Mouse (Mus musculus) ES-Bruce4 (cell line): ENCODE results near the gene Mc3r. TPM values are rescaled to one million over a fixed set of nuclear protein-coding genes. Genes with fewer than 3 reads are reported as not detected.

ENCODE experiments used
- H3K27ac ChIP-seq: 2 replicates; pipeline ENCODE4 v1.5.1; 2012; ENCODE audit warnings: low read length, inconsistent platforms; ENCODE audit not compliant: insufficient read depth
- H3K27me3 ChIP-seq: 2 replicates; pipeline ENCODE4 v1.6.1; 2012; ENCODE audit warnings: mild to moderate bottlenecking, low read length, inconsistent platforms; ENCODE audit not compliant: control insufficient read depth, poor library complexity, insufficient read depth, severe bottlenecking
- H3K36me3 ChIP-seq: 2 replicates; pipeline ENCODE4 v1.6.1; 2012; ENCODE audit warnings: inconsistent platforms, mild to moderate bottlenecking, low read length, moderate library complexity; ENCODE audit not compliant: control insufficient read depth, poor library complexity, insufficient read depth, severe bottlenecking
- H3K4me1 ChIP-seq: one replicate; pipeline ENCODE4 v1.8.1; 2011; ENCODE audit warnings: low read length; ENCODE audit not compliant: control insufficient read depth, insufficient read depth
- H3K4me3 ChIP-seq: 2 replicates; pipeline ENCODE4 v1.5.1; 2011; ENCODE audit warnings: low read depth, mild to moderate bottlenecking, low read length
- H3K9ac ChIP-seq: 2 replicates; pipeline ENCODE4 v1.6.1; 2012; ENCODE audit warnings: low read depth, mild to moderate bottlenecking, inconsistent platforms; ENCODE audit not compliant: poor library complexity, severe bottlenecking
- H3K9me3 ChIP-seq: replicated peaks from 2 replicates; pipeline ENCODE4 v1.6.1; 2012; ENCODE audit warnings: mild to moderate bottlenecking, low read length, inconsistent platforms; ENCODE audit not compliant: control insufficient read depth, poor library complexity, insufficient read depth, severe bottlenecking
- CTCF ChIP-seq: IDR thresholded peaks from one replicate; pipeline ENCODE4 v1.8.1; 2011; ENCODE audit warnings: low read depth, low read length
- EP300 ChIP-seq: IDR thresholded peaks from 2 replicates; pipeline ENCODE4 v1.6.1; 2011; ENCODE audit warnings: low read depth, low read length; ENCODE audit not compliant: insufficient read depth
- POLR2A ChIP-seq: IDR thresholded peaks from one replicate; pipeline ENCODE4 v1.8.1; 2011; ENCODE audit warnings: low read length; ENCODE audit not compliant: insufficient read depth
- polyA plus RNA-seq: library from polyadenylated mRNA; stranded (reverse); fragments of >200 nt; gene quantifications from 2 replicates; pipeline ENCODE4 v1.2.4, GENCODE M21; 2011; ENCODE audit warnings: low read depth; ENCODE audit not compliant: missing spikeins, insufficient read depth, insufficient read length

Mc3r gene
- polyA plus RNA-seq, 1 experiment, result not detected

DNA sequence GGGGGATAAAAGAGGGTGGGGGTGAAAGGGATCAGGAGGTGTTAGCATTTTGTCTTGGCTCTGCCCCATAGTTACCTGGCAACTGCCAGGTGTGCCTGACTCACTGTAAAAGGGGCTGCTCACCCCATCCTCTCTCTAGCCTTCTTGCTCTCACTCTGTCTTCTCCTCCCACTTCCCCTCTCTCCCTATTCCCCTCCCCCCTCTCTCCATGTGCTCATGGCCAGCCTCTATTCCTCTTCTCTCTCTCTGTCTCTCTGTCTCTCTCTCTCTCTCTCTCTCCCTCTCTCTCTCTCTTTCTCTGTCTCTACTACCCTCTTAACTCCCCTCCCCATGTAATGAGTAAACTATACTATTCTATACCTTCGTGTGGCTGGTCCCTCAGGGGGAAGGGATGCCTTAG, 41.3 kb downstream of the Mc3r start:
- no peaks in the 10 kb centered on the region for H3K9me3 ChIP-seq
- H3K9ac ChIP-seq, result no peak overlapping the region
- no peaks in the 10 kb centered on the region for H3K36me3 ChIP-seq
- no peaks in the 10 kb centered on the region for H3K27me3 ChIP-seq
- H3K4me3 ChIP-seq, result no peak overlapping the region
- H3K4me1 ChIP-seq, result peaks cover 10% of the 10 kb centered on the region
- TF ChIP-seq CTCF, result no peak
- no peak for TF ChIP-seq POLR2A
- TF ChIP-seq EP300, result no peak
- no peak overlapping the region for H3K27ac ChIP-seq

DNA sequence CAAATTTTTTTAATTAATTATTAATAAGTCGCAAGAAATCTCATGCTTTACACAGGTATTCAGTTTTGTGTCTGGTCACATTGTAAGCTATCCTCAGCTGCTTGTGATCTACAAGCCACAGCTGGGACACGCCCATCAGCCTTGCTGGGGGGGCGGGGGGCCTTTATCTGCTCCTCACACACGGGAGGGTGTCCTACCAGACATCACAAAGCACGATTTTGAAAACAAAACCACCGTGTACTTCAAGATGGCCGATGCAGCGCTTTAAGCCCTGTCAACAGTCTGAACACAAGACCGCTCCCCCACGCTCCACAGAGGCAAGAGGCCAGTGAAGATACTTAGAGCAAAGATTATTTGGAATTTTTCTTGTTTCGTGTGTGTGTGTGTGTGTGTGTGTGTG, 42.2 kb downstream of the Mc3r start:
- Histone ChIP-seq H3K9me3 (no peaks in the 10 kb centered on the region), H3K27me3 (no peaks in the 10 kb centered on the region), H3K27ac (no peak overlapping the region), H3K36me3 (no peaks in the 10 kb centered on the region), H3K4me1 (peaks cover 10% of the 10 kb centered on the region), H3K4me3 (no peak overlapping the region), H3K9ac (no peak overlapping the region)
- TF ChIP-seq CTCF (no peak), EP300 (no peak), POLR2A (no peak)

DNA sequence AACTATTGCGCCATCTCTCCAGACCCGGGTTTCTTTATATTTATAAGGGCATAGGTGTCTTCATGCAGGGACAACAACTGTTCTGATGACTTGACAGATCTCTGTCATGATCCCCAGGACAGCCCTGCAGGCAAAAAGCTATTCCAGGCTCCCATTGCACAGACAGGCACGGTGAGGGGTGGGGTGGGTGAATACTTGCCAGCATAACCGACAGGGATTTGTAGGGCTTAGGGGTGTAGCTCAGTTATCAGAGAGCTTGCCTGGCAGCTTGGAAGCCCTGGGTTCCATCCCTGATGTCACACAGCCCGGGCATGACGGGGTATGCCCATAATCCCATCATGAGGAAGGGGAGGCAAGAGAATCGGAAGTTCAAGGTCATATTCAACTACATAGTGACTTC, 42.7 kb downstream of the Mc3r start:
- Histone ChIP-seq H3K27me3 (no peaks in the 10 kb centered on the region), H3K27ac (no peak overlapping the region), H3K9me3 (no peaks in the 10 kb centered on the region), H3K4me1 (peaks cover 10% of the 10 kb centered on the region), H3K36me3 (no peaks in the 10 kb centered on the region), H3K9ac (no peak overlapping the region), H3K4me3 (no peak overlapping the region)
- TF ChIP-seq EP300 (no peak), CTCF (no peak), POLR2A (no peak)

DNA sequence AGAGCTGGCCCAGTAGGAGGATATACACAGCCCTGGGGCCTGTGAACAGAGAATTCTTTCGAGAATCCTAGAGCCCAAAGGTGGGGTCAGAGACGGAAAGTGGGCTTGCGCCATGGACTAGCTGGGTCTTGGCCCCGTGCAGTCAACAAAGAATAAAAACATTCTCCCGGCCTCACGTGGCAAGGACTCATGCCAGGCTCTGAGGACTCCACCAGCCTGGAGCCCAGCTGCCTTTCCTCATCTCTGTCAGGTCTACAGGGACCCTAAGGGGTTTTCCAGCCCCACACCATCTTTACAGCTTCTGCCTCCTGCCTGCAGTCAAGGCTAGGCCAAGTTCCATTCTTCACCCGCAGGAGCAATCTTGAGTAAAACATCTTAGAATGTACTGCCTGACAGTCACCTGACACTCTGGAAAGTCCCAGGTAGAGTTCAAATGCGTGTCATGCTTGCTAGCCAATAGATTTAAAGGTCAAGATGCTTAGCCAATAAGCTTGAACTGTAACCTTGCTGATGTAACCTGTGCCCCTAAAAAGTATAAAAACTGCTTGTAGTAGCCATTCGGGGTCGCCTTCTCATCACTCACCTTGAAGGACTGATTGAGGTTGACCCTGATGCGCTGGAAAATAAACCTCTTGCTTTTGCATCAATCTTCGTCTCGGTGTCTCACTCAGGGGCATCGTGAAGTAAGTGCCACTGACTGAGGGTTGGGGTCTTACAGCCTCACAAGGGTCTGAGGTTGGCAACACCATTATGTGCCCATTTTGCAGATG, 43.6 kb downstream of the Mc3r start:
- H3K27ac ChIP-seq, result no peak overlapping the region
- no peaks in the 10 kb centered on the region for H3K27me3 ChIP-seq
- no peaks in the 10 kb centered on the region for H3K36me3 ChIP-seq
- TF ChIP-seq CTCF (no peak), POLR2A (no peak), EP300 (no peak)
- peaks cover 10% of the 10 kb centered on the region for H3K4me1 ChIP-seq
- peak overlapping the region; percentile 64 for H3K4me3 ChIP-seq
- H3K9ac ChIP-seq, result no peak overlapping the region
- H3K9me3 ChIP-seq, result no peaks in the 10 kb centered on the region

DNA sequence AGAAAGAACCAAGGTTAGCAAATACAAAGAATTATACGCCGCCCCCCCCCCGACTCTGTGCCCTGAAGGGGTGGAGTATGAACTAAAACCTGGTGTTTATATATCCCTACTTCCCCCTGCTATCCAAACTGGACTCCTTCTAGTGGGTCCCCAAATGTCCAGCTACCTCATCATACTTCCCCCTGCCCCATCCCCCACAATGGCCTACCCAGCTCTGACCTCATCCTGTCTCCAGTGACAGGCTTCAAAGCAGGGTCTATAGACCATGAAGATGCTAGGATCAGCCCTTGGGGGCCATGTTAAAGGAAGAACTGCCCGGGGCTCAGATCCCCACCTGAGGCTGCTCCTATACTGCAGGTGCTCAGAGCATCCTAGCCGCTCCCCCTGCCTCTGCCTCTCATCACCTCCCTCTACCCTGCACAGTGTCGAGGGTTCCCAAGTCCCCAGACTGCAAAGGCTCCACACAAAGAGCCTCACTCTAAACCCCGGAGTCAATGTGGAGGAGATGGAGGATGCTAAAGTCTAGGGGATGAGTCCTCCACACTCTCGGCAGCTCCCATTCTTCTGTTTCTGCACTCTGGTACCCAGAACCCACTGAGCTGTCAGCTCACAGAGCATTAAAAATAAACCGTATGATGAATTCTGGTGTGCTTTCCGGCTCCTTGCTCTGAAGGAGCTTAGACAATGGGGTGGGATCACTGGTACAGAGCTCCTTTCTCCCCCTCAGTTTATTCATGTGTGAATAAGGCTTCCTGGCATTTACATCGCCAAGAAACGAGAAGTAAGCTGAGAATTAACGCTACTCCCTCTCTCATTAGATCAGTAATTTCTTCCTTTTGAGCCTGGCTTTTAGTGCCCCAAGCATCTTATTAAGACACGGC, 44.5 kb downstream of the Mc3r start:
- Histone ChIP-seq H3K4me3 (peak overlapping the region; percentile 64), H3K27ac (no peak overlapping the region), H3K4me1 (peaks cover 10% of the 10 kb centered on the region), H3K36me3 (no peaks in the 10 kb centered on the region), H3K9me3 (no peaks in the 10 kb centered on the region), H3K27me3 (no peaks in the 10 kb centered on the region), H3K9ac (no peak overlapping the region)
- TF ChIP-seq EP300 (no peak), CTCF (no peak), POLR2A (no peak)

DNA sequence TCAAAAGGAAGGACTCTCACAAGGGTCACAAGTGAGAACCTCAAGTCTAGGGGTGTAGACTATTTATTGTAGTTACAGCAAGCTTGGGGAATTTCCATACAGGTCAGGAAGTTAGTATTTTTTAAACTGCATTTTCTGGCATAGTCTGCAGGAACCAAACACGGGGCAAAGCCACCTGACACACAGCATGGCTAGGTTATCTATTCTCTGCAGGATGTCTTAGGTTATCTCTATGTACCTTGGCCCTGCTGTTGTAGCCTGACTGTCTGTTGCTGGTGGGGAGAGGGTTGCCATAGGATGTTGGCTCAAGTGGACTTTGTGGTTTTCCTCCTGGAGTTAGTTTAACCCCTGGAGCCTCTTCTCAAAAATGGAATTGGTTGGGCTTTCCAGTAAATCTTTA, 49.8 kb downstream of the Mc3r start:
- Histone ChIP-seq H3K9me3 (no peaks in the 10 kb centered on the region), H3K27ac (no peak overlapping the region), H3K36me3 (no peaks in the 10 kb centered on the region), H3K4me3 (no peak overlapping the region), H3K4me1 (no peaks in the 10 kb centered on the region), H3K9ac (no peak overlapping the region), H3K27me3 (no peaks in the 10 kb centered on the region)
- TF ChIP-seq EP300 (no peak), CTCF (no peak), POLR2A (no peak)
